Mouse (Mus musculus): ENCODE measurements around the gene Pik3ip1. TPM values are rescaled to one million over a fixed set of nuclear protein-coding genes. Genes with fewer than 3 reads are reported as not detected.

Gene Pik3ip1
- total RNA-seq, 2 experiments from 2014 or later: 25.7 to 26.5 TPM

Other genes starting within 250 kb of the Pik3ip1 start
- 10 to 100 TPM; 43.2 to 49.5 TPM for gene Sfi1, start 136.9 kb upstream of the Pik3ip1 start, total RNA-seq (2021)
- gene Eif4enif1, start 128.0 kb upstream of the Pik3ip1 start, total RNA-seq (2021): 10 to 100 TPM; 59.0 to 67.2 TPM
- gene Drg1, start 64.0 kb upstream of the Pik3ip1 start, total RNA-seq (2021): 10 to 100 TPM; 89.7 to 91.4 TPM
- gene Patz1, start 41.5 kb upstream of the Pik3ip1 start, total RNA-seq (2021): 10 to 100 TPM; 39.6 to 43.0 TPM
- gene Limk2, start 78.8 kb downstream of the Pik3ip1 start, total RNA-seq (2021): 100 to 1,000 TPM; 101 to 104 TPM
- gene Rnf185, start 122.0 kb downstream of the Pik3ip1 start, total RNA-seq (2021): 10 to 100 TPM; 21.7 to 22.4 TPM
- gene Pla2g3, start 157.9 kb downstream of the Pik3ip1 start, total RNA-seq (2021): 1 to 10 TPM; 3.6 to 7.2 TPM
- 10 to 100 TPM; 51.7 to 53.4 TPM for gene Inpp5j, start 174.4 kb downstream of the Pik3ip1 start, total RNA-seq (2021)
- 100 to 1,000 TPM; 156 to 170 TPM for gene Selenom, start 184.3 kb downstream of the Pik3ip1 start, total RNA-seq (2021)
- 10 to 100 TPM; 10.8 to 13.1 TPM for gene Smtn, start 210.2 kb downstream of the Pik3ip1 start, total RNA-seq (2021)